Mouse (Mus musculus) stomach, adult 2 months (tissue): Measurements from ENCODE around the gene Ppy. TPM values are rescaled to one million over a fixed set of nuclear protein-coding genes. Genes with fewer than 3 reads are reported as not detected.

Experiments used
- polyA plus RNA-seq: library from polyadenylated mRNA; depleted of rRNA; stranded (reverse); fragments of >200 nt; gene quantifications from 2 replicates; pipeline ENCODE4 v1.2.3, GENCODE M21; 2012; rRNA removed

The Ppy gene
- 1.8 and 2.7 TPM in 2 replicates for polyA plus RNA-seq

DNA sequence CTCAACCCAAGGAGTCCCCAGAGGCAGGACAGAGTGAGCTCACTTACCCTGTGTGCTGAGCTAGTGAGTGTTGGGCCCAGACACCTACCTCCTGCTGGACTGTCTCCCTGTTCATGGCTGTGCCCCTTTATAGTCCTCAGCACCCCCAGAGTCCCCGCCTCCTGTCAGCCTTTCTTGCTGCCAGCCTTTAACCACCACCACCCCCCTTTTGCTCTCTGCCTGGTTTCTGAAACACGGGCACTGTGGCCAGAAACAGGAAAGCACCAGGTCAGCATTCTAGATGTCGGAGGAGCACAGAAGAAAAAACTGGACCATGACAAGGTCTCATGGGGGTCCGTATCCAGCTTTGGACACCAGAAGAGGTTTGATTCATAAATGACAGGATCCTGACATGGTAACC, at the start of gene Ppy:
TSS of gene Ppy (minus strand) at position 101 of the 400 bp plus-strand sequence.

DNA sequence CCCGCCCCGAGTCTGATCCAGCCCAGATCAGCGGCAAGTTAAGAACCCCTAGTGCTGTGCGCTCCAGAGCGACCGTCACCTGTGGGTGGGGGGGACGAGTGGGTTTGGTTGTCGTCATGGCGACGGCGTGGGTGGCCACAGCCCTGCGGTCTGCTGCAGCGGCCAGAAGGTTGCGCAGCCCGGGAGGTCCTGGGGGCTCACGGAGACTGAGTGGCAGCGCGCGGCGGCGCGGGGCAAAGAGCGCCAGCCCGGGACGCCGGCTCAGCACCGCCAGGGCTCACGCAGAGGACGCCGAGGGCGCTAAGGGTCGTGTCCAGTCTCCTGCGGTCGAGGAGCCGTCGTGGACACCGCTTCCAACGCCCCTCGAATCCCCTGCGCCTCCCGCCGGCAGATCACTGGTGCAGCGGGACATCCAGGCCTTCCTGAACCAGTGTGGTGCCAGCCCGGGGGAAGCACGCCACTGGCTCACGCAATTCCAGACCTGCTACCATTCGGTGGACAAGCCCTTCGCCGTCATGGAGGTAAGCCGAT, 44.4 kb upstream of the Ppy start, which contains the start of gene Nags:
TSS of gene Nags (plus strand) at position 43 of the 531 bp plus-strand sequence.

DNA sequence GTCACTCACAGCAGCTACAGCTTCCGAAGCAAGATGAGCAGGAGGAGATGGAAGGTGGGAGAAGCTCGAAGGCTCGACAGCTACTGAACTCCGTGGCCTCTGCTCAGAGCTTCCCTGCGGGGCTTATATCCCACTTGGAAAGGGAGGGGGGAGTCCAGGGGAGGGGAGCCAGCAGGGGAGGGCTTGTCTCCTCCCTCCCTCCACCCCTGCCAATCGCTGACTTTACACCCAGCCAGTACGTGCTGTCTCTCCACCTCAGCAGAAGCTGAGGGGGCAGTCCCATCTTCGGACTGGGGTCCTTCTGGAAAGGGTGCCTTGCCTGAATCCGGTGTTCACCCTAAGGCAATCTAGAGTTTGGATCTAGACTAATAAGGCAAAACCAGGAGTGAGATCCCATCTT, 6.6 kb upstream of the Ppy start, which contains the start of gene Pyy:
TSS of gene Pyy (minus strand) at position 101 of the 400 bp plus-strand sequence.

DNA sequence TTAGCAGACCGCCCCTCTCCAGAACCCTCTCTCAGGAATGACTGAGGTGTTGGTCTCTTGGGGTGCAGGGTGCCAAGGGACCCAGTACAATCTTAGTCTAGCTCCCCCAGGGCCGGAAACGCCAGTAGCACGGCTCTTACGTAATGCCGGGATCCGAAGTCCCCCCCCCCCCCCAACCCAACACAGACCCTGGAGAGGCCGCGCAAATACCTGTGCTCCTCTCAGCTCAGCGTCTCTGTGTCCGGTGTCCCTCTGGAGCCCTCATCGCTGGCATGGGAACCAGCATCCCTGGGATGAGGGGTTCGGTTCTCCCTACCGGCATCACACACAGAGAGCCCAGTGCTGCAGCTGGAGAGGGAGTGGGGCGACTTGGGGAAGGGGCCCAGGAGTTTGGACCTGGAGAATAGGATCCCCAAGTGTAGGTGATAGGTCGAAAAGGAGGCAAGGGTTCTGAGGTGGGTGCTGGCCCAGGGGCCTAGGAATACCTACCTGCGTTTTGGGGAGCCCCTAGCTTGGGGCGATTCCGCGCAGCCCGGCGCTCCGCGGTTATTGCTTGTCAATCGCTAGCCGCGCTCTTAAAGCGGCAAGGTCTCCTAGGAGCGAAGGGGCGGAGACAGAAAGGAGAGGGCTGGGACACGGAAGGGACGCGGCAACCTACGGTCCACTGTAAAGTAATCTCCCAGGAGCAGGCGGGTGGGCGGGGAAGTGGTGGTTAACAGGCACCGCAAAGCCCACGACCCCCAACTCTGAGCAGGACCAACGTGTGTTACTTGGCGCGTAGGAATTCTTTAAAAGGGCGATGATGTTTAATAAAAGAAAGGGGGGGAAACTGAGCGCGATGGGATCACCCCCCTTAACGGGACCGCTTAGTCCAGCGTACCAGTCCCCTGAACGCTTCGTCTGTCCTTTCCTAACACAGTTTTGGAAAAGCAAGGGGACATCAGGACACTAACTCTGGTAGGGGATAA, 12.9 kb downstream of the Ppy start, which contains the start of gene Mpp2:
TSS of gene Mpp2 (minus strand) at position 585 of the 968 bp plus-strand sequence.

Other genes with a start within 250 kb of the Ppy start
- gene Meox1, start 206.9 kb downstream of the Ppy start, polyA plus RNA-seq, result 0.86 and 1.0 TPM in 2 replicates
- gene Sost, start 134.3 kb downstream of the Ppy start, polyA plus RNA-seq, result 0.06 and 0.12 TPM in 2 replicates
- gene Cfap97d1, start 117.0 kb downstream of the Ppy start, polyA plus RNA-seq, result not detected in 2 replicates
- 33.1 and 37.3 TPM in 2 replicates for gene Dusp3, start 114.3 kb downstream of the Ppy start, polyA plus RNA-seq
- 2.5 and 2.7 TPM in 2 replicates for gene Mpp3, start 72.9 kb downstream of the Ppy start, polyA plus RNA-seq
- gene Cd300lg, start 59.8 kb downstream of the Ppy start, polyA plus RNA-seq, result 8.6 and 13.4 TPM in 2 replicates
- gene Mpp2, start 12.8 kb downstream of the Ppy start, polyA plus RNA-seq, result 5.3 and 5.5 TPM in 2 replicates
- 111 and 118 TPM in 2 replicates for gene Pyy, start 6.5 kb upstream of the Ppy start, polyA plus RNA-seq
- 0.04 and 0.10 TPM in 2 replicates for gene Nags, start 44.2 kb upstream of the Ppy start, polyA plus RNA-seq
- gene Tmem101, start 55.1 kb upstream of the Ppy start, polyA plus RNA-seq, result 10.9 and 13.8 TPM in 2 replicates
- 13.8 and 14.1 TPM in 2 replicates for gene Lsm12, start 84.0 kb upstream of the Ppy start, polyA plus RNA-seq
- gene G6pc3, start 88.3 kb upstream of the Ppy start, polyA plus RNA-seq, result 52.2 and 57.6 TPM in 2 replicates
- gene Hdac5, start 128.8 kb upstream of the Ppy start, polyA plus RNA-seq, result 70.4 and 80.7 TPM in 2 replicates
- gene BC030867, start 147.6 kb upstream of the Ppy start, polyA plus RNA-seq, result 1.4 and 2.3 TPM in 2 replicates
- gene Asb16, start 167.4 kb upstream of the Ppy start, polyA plus RNA-seq, result 0.96 and 1.2 TPM in 2 replicates
- gene Tmub2, start 183.6 kb upstream of the Ppy start, polyA plus RNA-seq, result 20.3 and 22.6 TPM in 2 replicates
- 19.6 and 21.3 TPM in 2 replicates for gene Atxn7l3, start 195.3 kb upstream of the Ppy start, polyA plus RNA-seq
- 9.5 and 10.8 TPM in 2 replicates for gene Ubtf, start 218.4 kb upstream of the Ppy start, polyA plus RNA-seq